Mouse (Mus musculus): ENCODE data around the gene Scn11a.

- TF ChIP-seq CTCF (IDR thresholded peaks at IDR 0.05; ENCODE audit: low read depth, low read length), result no peak
- no peak for TF ChIP-seq GATA1 (IDR thresholded peaks at IDR 0.05; ENCODE audit: borderline replicate concordance, low read length)
- no peak for TF ChIP-seq POLR2AphosphoS5 (IDR thresholded peaks at IDR 0.05; ENCODE audit: insufficient replicate concordance, low read depth, low read length)
- no peak for TF ChIP-seq TAL1 (conservative IDR thresholded peaks at IDR 0.05; ENCODE audit: low read depth, low read length)
- TF ChIP-seq GATA2 (IDR thresholded peaks at IDR 0.05; ENCODE audit: borderline replicate concordance, low read depth, low read length), result no peak
Measured at GRCm38 (mm10) chr9:119749112-119749511, 76.1 kb downstream of the Scn11a start.
